Comparison of ENCODE assay signal across 8 mouse cellular contexts in genomic region chr12:98674627-98675143, GRCm38 (mm10). TPM values are rescaled to one million over a fixed set of nuclear protein-coding genes. Genes with fewer than 3 reads are reported as not detected.
A peak's percentile ranks its signal among the peaks of the same experiment; 100 is the strongest.
DNase-seq lines count a peak whose midpoint lies in the region; ATAC-seq lines count a peak whose summit lies in the region.

No protein-coding gene starts in this region.

- intact Hi-C loops in left cerebral cortex, postnatal 10 days (cut with DNase I) = loop anchor here (5.0 kb wide), 1 partner anchor 73 kb away; the partner anchor contains the start of gene Zc3h14

- peak; percentile 86 for ATAC-seq in inflammation-experienced regulatory T-cells, adult 6 months
- ATAC-seq in megakaryocyte progenitor cell, adult 5-6 weeks (replicated peaks; ENCODE audit: poor library complexity) = peak; percentile 87

- DNase-seq in adrenal gland, adult (ENCODE audit: inconsistent age in 2 of 2, low spot score in 1 of 2) = peak; percentile 84 to 95
- peak; percentile 85 for DNase-seq in embryo, embryonic 10.5 days (ENCODE audit: low spot score)
- DNase-seq in gastrocnemius, postnatal 25 days = peak; percentile 53
- peak; percentile 70 to 85 for DNase-seq in left cerebral cortex, postnatal 10 days (ENCODE audit: extremely low spot score in 1 of 2, low spot score in 2 of 2)
- peak; percentile 82 to 88 for DNase-seq in right cerebral cortex, postnatal 10 days (ENCODE audit: low spot score in 2 of 2)
- peak; percentile 73 for DNase-seq in urinary bladder, postnatal 25 days (ENCODE audit: low spot score)

RNA-seq across cellular contexts. Expression of gene Spata7, which starts 46.7 kb away (rescaled TPM):
- total RNA-seq in gastrocnemius, postnatal 25 days (2021) = 1 to 10 TPM; 3.9 to 4.1 TPM
- polyA plus RNA-seq in inflammation-experienced regulatory T-cells, adult 6 months (2017; shearing (Covaris generic)) = 1 to 10 TPM; 1.0 to 1.6 (median 1.3) TPM
- total RNA-seq in left cerebral cortex, postnatal 10 days (2021) = 10 to 100 TPM; 37.9 to 38.5 TPM
- 7.0 and 9.5 TPM in 2 replicates for total RNA-seq in megakaryocyte progenitor cell, adult 5-6 weeks (2015)
- 5.7 and 6.6 TPM in 2 replicates for total RNA-seq in megakaryocyte progenitor cell, adult 5-6 weeks (2017)

Comparison
In these comparisons a context has a peak if more than half of its experiments do, and no peak if none do; other contexts are left out.
1. Peak in every context shown above with its lines: DNase-seq and ATAC-seq.